Mouse (Mus musculus) midbrain, embryonic 11.5 days (tissue): ENCODE results near the gene Tlx3. TPM values are rescaled to one million over a fixed set of nuclear protein-coding genes. Genes with fewer than 3 reads are reported as not detected.
A peak's percentile ranks its signal among the peaks of the same experiment; 100 is the strongest.

ENCODE experiments used
- ATAC-seq: fragments of 200-750 bp; cut with Nextera tagmentation; 2 replicates; pipeline ENCODE4 v1.8.0; 2017; ENCODE audit warnings: moderate TSS enrichment, moderate library complexity; ENCODE audit not compliant: low FRiP score
- DNase-seq: peaks from one replicate; pipeline ENCODE4 v3.0.0; 2015; ENCODE audit warnings: low spot score; ENCODE audit errors: missing footprints
- H3K27ac ChIP-seq: fragments of 300-500 bp; sonication (generic); 2 replicates; pipeline ENCODE4 v1.5.1; 2014; ENCODE audit warnings: low read depth, low read length
- H3K27me3 ChIP-seq: fragments of 300-500 bp; sonication (generic); 2 replicates; pipeline ENCODE4 v1.6.1; 2014; ENCODE audit warnings: mild to moderate bottlenecking, low read length, moderate library complexity, mixed read lengths; ENCODE audit not compliant: control insufficient read depth, insufficient read depth
- H3K36me3 ChIP-seq: fragments of 300-500 bp; sonication (generic); 2 replicates; pipeline ENCODE4 v1.6.1; 2014; ENCODE audit warnings: mild to moderate bottlenecking, low read length, moderate library complexity, mixed read lengths; ENCODE audit not compliant: control insufficient read depth, insufficient read depth
- H3K4me1 ChIP-seq: fragments of 300-500 bp; sonication (generic); 2 replicates; pipeline ENCODE4 v1.6.1; 2014; ENCODE audit warnings: low read length; ENCODE audit not compliant: control insufficient read depth, insufficient read depth
- H3K4me2 ChIP-seq: fragments of 300-500 bp; sonication (generic); 2 replicates; pipeline ENCODE4 v1.6.1; 2014; ENCODE audit warnings: mild to moderate bottlenecking, moderate library complexity
- H3K4me3 ChIP-seq: fragments of 300-500 bp; sonication (generic); 2 replicates; pipeline ENCODE4 v1.5.1; 2014; ENCODE audit warnings: low read depth, low read length
- H3K9ac ChIP-seq: fragments of 300-500 bp; sonication (generic); 2 replicates; pipeline ENCODE4 v1.6.1; 2014; ENCODE audit warnings: low read length
- H3K9me3 ChIP-seq: fragments of 300-500 bp; sonication (generic); 2 replicates; pipeline ENCODE4 v1.6.1; 2016; ENCODE audit warnings: low read length; ENCODE audit not compliant: control insufficient read depth
- WGBS: fragments of 180-500 bp; shearing (Covaris S2); extraction: QIAGEN DNeasy Blood & Tissue Kit; methylation state at CpG from one replicate; pipeline ENCODE4 v1.1.7; 2014; 5-methylcytosine and 5-hydroxymethylcytosine counted together
- polyA plus RNA-seq: library from polyadenylated mRNA; unstranded; fragments of >200 nt; fragmentation: Nextera tagmentation; extraction: Ambion mirVana; gene quantifications from 2 replicates; pipeline ENCODE4 v1.2.1, GENCODE M21; 2014

Gene Tlx3
- polyA plus RNA-seq, 1 experiment from 2014 or later = 2.9 TPM

DNA sequence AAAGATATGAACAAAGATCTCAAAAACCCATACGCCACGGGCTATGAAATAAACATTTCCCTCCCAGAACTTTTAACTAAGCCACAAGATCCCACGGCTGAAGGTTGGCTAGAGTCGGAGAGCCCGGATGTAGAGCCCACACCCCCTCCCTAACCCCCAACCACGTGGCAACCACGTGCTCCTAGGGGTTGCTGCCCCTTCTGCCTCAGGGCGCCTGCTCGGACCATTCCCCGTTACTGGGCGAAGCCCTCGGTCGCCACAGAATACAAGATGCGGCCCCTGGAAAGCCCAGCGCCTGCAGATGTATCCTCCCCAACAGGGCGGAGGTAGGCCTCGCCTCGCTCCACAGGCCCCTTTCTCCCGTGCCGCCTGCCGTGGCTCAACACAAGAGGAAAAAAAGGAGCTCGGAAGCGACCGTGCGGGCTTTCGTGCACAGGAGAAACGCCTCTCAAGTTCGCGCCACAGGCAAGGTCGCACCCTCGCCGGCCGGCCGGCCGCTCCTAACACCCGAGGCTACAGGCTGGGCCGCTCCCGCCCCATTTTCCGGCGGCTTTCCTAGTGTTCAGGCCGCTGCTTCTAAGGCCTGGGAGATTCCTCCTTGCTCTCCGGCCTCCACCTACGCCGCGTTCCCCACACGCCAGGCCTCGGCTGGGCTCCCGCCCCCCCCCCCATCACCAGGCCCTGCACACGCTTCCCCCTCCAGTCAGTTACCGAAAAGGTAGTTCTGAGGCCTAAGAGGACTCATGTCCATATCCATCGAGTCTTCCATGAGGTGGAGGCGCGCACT is 41.0 kb downstream of the Tlx3 start:
- H3K4me1 ChIP-seq = peaks cover 4% of the 10 kb centered on the region; the same call in 1 of the 2 replicates
- WGBS = 3% methylated on average over 53 of the region's 53 CpGs

DNA sequence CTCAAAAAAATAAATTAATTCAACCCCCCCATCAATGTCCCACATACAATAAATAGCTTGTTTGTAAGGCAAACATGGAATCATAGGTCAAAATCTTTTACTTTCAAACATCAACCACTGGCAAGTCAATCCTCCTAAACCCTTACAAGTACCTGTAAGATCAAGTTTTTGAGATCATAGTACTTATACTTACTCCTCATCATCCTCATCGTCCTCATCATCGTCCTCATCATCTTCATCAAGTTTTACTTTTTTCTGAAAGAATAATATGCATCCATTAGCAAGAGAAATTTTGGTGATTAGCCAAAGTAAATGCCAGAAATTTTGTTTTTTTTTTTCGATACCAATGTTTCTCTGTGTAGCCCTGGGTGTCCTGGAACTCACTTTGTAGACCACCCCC is 43.6 kb downstream of the Tlx3 start:
- 89% methylated on average over 3 of the region's 3 CpGs for WGBS
- no peak for ATAC-seq
- peaks cover 10% of the 10 kb centered on the region for H3K36me3 ChIP-seq

More for the DNA sequence above, 41.0 kb downstream of the Tlx3 start:
- H3K27me3 ChIP-seq = no peaks in the 10 kb centered on the region
- peak overlapping the region; percentile 92 for H3K4me2 ChIP-seq
- H3K9ac ChIP-seq = peak overlapping the region; percentile 97
- DNase-seq (peak; percentile 96), ATAC-seq (peak; percentile 71)
- peak overlapping the region; percentile 99 for H3K4me3 ChIP-seq
- H3K9me3 ChIP-seq = no peaks in the 10 kb centered on the region
- peaks cover 3% of the 10 kb centered on the region; the same call in 1 of the 2 replicates for H3K36me3 ChIP-seq
- peak overlapping the region; percentile 67 for H3K27ac ChIP-seq

DNA sequence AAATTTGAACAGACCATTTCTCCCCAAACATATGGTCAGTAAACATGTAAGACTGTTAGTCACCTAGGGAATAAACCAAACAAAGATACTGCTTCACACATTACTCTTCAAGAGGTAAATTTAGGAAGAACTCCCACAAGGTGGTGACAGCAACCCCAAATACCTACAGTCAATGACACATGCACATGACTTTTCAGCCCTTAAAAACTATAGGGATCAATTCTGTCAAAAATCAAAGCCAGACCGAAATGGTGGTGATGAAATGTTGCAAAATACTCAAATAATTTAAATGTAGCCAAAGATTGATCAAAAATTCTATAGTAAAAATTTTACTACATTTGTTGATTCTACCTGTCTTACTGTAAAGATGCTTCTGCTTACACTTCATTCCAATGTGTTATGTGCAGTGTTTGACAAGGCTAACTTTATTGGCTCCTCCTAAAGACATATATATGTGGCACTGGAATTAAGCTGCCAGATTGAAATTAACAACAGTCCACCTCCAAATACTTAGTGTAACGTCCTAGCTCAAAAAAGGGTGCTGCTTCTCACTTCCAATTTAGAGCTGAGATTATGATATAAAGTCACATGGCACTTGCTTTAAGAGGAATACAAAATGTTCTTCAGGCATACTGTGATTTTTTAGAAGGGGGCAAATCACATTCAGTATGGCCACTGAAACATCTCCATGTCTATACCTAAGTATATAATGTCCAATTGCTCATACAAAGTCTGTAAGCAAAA is 45.8 kb downstream of the Tlx3 start:
- H3K27me3 ChIP-seq = no peaks in the 10 kb centered on the region
- no peak overlapping the region for H3K27ac ChIP-seq
- peaks cover 14% of the 10 kb centered on the region for H3K36me3 ChIP-seq
- DNase-seq (no peak), ATAC-seq (no peak)
- H3K9ac ChIP-seq = no peak overlapping the region
- 86% methylated on average over 2 of the region's 2 CpGs for WGBS
- no peaks in the 10 kb centered on the region for H3K9me3 ChIP-seq
- H3K4me2 ChIP-seq = no peak overlapping the region
- no peak overlapping the region for H3K4me3 ChIP-seq
- H3K4me1 ChIP-seq = peaks cover 4% of the 10 kb centered on the region; the same call in 1 of the 2 replicates

More for the DNA sequence above, 43.6 kb downstream of the Tlx3 start:
- Histone ChIP-seq H3K9me3 (no peaks in the 10 kb centered on the region), H3K4me3 (no peak overlapping the region), H3K27ac (no peak overlapping the region), H3K27me3 (no peaks in the 10 kb centered on the region), H3K9ac (no peak overlapping the region), H3K4me2 (no peak overlapping the region), H3K4me1 (peaks cover 4% of the 10 kb centered on the region; the same call in 1 of the 2 replicates)
- DNase-seq = no peak

DNA sequence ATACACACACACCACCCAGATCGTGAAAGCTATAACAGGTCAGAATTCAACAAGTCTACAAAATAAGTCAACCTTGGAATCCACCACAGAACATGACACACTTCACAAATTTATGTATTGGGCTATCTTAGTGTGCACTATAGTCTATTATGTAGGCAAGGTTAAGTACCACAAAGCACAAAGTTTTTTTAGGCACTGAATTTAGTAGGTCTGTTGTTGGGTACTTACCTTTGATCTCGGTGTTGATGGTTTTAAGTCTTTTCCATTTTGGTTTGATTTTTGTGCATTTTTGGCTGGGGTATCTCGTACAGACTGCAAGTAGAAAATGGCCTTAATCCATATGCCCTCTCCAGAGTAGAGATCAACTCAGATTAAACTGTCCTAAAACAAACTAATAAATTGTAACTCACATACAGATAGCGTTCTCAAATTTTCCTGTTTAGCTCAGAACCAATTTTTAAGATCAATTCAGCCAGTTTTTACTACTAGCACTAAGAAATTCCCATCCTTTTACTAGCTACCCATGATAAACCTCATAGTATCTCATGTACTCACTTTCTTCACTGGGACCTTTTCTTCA is 46.9 kb downstream of the Tlx3 start:
- no peaks in the 10 kb centered on the region for H3K9me3 ChIP-seq
- DNase-seq = no peak
- WGBS = 92% methylated on average over 4 of the region's 4 CpGs

DNA sequence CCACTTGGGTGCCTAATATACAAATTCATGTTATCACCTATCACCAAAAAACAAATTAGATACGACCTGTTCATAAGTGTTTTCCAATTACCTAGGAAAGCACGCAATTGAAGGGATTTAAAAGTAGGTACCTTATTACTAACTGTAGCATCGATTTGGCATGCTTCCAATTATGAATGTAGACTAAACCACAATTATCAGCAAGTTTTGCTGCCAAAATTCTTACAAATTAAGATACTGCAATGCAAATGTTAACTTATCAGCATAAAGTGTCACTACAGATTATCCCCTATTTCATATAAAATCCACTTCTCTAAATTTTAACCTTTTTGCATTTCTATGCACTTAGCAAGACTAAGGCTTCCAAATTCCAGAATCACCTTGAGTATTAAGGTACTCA is 48.9 kb downstream of the Tlx3 start:
- DNase-seq (no peak), ATAC-seq (no peak)
- no peak overlapping the region for H3K9ac ChIP-seq
- H3K4me1 ChIP-seq = no peaks in the 10 kb centered on the region
- H3K4me2 ChIP-seq = no peak overlapping the region
- 93% methylated on average over 3 of the region's 3 CpGs for WGBS
- no peak overlapping the region for H3K4me3 ChIP-seq
- H3K9me3 ChIP-seq = no peaks in the 10 kb centered on the region
- H3K27ac ChIP-seq = no peak overlapping the region
- no peaks in the 10 kb centered on the region for H3K27me3 ChIP-seq
- peaks cover 19% of the 10 kb centered on the region for H3K36me3 ChIP-seq

More for the DNA sequence above, 46.9 kb downstream of the Tlx3 start:
- H3K4me3 ChIP-seq = no peak overlapping the region
- H3K9ac ChIP-seq = no peak overlapping the region
- no peak overlapping the region for H3K27ac ChIP-seq
- no peak overlapping the region for H3K4me2 ChIP-seq
- H3K36me3 ChIP-seq = peaks cover 15% of the 10 kb centered on the region
- no peak for ATAC-seq
- H3K27me3 ChIP-seq = no peaks in the 10 kb centered on the region
- peaks cover 4% of the 10 kb centered on the region; the same call in 1 of the 2 replicates for H3K4me1 ChIP-seq

DNA sequence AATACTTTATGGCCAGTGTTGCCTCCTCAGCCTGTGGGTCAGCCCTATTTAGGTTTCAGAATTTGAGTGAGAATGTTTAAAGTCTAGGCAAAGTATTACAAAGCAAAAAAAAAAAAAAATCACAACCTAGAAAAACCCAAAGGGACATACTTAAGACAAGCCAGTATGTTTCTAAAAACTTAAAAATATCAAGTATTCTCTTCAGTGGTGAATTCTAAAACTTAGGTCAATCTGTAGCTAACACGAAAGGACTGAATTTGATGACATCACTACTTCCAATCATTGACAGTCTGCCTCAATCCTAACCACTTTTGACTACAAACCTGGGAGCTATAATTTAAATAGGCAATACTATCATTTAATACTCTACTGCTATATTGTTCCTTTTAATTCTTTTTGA is 50.4 kb downstream of the Tlx3 start:
- no peak overlapping the region for H3K27ac ChIP-seq
- ATAC-seq (no peak), DNase-seq (no peak)
- no peak overlapping the region for H3K4me3 ChIP-seq
- no peak overlapping the region for H3K4me2 ChIP-seq
- no peak overlapping the region for H3K9ac ChIP-seq
- H3K36me3 ChIP-seq = peaks cover 18% of the 10 kb centered on the region
- no peaks in the 10 kb centered on the region for H3K27me3 ChIP-seq
- H3K4me1 ChIP-seq = peaks cover 3% of the 10 kb centered on the region
- no peaks in the 10 kb centered on the region for H3K9me3 ChIP-seq
- WGBS = 95% methylated on average over 1 of the region's 1 CpGs

DNA sequence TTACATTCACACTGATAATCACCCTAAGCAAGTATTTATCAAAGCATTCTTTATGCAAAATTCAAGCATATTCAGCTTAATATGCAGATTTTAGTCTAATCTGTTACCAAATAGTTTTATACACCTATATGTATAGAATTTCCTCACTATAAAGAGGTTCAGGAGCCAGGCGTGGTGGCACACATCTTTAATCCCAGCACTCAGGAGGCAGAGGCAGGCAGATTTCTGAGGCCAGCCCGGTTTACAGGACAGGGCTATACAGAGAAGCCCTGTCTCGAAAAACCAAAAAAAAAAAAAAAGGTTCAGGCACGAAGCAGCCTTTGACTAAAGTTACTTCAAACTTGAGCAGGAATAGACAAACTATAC is 51.6 kb downstream of the Tlx3 start:
- Histone ChIP-seq H3K4me3 (no peak overlapping the region), H3K4me1 (peaks cover 6% of the 10 kb centered on the region), H3K9me3 (no peaks in the 10 kb centered on the region), H3K36me3 (peaks cover 18% of the 10 kb centered on the region; the same call in 1 of the 2 replicates), H3K9ac (no peak overlapping the region), H3K27me3 (peaks cover 6% of the 10 kb centered on the region), H3K4me2 (no peak overlapping the region), H3K27ac (no peak overlapping the region)
- DNase-seq = no peak
- ATAC-seq = no peak
- whole genome bisulfite sequencing = 81% methylated on average over 4 of the region's 4 CpGs

DNA sequence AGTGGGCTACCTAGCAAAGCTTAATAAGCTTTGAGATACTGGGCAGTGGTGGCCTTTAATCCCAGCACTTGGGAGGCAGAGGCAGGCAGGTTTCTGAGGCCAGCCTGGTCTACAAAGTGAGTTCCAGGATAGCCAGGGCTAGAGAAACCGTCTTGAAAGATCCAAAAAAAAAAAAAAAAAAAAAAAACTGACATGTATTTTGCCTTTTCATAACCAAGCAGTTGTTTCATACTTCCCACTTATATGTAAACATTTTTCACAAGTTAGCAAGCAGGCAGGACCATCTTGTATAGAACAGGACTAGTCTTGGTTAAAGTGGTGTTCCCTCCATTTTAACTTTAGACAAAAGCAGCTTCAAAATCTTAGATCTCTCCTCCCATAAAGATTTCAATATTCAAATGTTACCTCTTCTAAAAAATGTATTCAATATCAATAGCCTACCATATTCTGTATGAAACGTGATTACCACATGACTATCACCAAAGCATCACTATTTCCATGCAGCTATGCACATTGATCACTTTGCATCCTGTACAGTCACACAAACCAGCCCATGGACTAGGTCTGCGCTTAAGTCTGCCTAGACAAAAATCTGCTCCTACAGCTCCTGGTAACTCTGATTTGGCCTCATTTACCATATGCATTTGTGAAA is 52.1 kb downstream of the Tlx3 start:
- Histone ChIP-seq H3K27ac (no peak overlapping the region), H3K27me3 (peaks cover 9% of the 10 kb centered on the region), H3K4me2 (no peak overlapping the region), H3K4me1 (peaks cover 7% of the 10 kb centered on the region), H3K9me3 (no peaks in the 10 kb centered on the region), H3K36me3 (peaks cover 15% of the 10 kb centered on the region; the same call in 1 of the 2 replicates), H3K9ac (no peak overlapping the region), H3K4me3 (no peak overlapping the region)
- ATAC-seq (no peak), DNase-seq (no peak)
- WGBS = 77% methylated on average over 3 of the region's 3 CpGs
